Mouse (Mus musculus) bone marrow, adult 2 months (tissue): ENCODE measurements at regions not wholly inside any gene's neighbourhood (a gene's known extent, or its start where the extent isn't known, plus 50 kb on each side); places are given as distances from the start of the nearest gene placed in this dataset.

Experiments
- H3K27ac ChIP-seq: fragments of 200-500 bp; 2 replicates; pipeline ENCODE4 v1.5.1; 2012; ENCODE audit warnings: low read depth, mild to moderate bottlenecking, control low read depth, inconsistent platforms, low read length; ENCODE audit not compliant: control insufficient read depth, poor library complexity, insufficient read depth
- H3K4me1 ChIP-seq: fragments of 200-500 bp; 2 replicates; pipeline ENCODE4 v1.6.1; 2011; ENCODE audit warnings: low read length; ENCODE audit not compliant: control insufficient read depth, insufficient read depth
- H3K4me3 ChIP-seq: fragments of 200-500 bp; replicated peaks from 2 replicates; pipeline ENCODE3; 2011; ENCODE audit warnings: mild to moderate bottlenecking, low read depth, low read length, control low read depth; ENCODE audit not compliant: control insufficient read depth
- CTCF ChIP-seq: fragments of 200-500 bp; IDR thresholded peaks from 2 replicates; pipeline ENCODE4 v1.5.1; 2011; ENCODE audit warnings: low read length, control low read depth; ENCODE audit not compliant: control insufficient read depth, insufficient read depth
- POLR2A ChIP-seq: fragments of 200-500 bp; IDR thresholded peaks from 2 replicates; pipeline ENCODE4 v1.6.1; 2011; ENCODE audit warnings: low read depth, mild to moderate bottlenecking, control low read depth, low read length, borderline replicate concordance; ENCODE audit not compliant: control insufficient read depth
- WGBS: fragments of 180-500 bp; shearing (Covaris S2); methylation state at CpG from one replicate; pipeline ENCODE4 v1.1.7; 2018; 5-methylcytosine and 5-hydroxymethylcytosine counted together

- Histone ChIP-seq H3K4me1 (peaks cover 5% of the 10 kb centered on the region), H3K4me3 (no peak overlapping the region), H3K27ac (no peak overlapping the region)
- no peak for TF ChIP-seq POLR2A
- TF ChIP-seq CTCF, result no peak
- 61% methylated on average over 6 of the region's 6 CpGs for WGBS
Measured at GRCm38 (mm10) chr1:92726341-92726740, 77.7 kb upstream of the Otos start.

GRCm38 (mm10) chr1:92724135-92724534 lies 75.5 kb upstream of the Otos start:
- H3K4me1 ChIP-seq, result no peaks in the 10 kb centered on the region; the same call in 1 of the 2 replicates
- TF ChIP-seq CTCF (no peak), POLR2A (no peak)
- 71% methylated on average over 3 of the region's 3 CpGs for WGBS
- no peak overlapping the region for H3K4me3 ChIP-seq
- no peak overlapping the region for H3K27ac ChIP-seq

GRCm38 (mm10) chr1:92720567-92720966 lies 71.9 kb upstream of the Otos start:
- WGBS, result 75% methylated on average over 10 of the region's 10 CpGs
- TF ChIP-seq CTCF (no peak), POLR2A (no peak)
- H3K4me1 ChIP-seq, result no peaks in the 10 kb centered on the region
- no peak overlapping the region for H3K4me3 ChIP-seq
- H3K27ac ChIP-seq, result no peak overlapping the region

DNA sequence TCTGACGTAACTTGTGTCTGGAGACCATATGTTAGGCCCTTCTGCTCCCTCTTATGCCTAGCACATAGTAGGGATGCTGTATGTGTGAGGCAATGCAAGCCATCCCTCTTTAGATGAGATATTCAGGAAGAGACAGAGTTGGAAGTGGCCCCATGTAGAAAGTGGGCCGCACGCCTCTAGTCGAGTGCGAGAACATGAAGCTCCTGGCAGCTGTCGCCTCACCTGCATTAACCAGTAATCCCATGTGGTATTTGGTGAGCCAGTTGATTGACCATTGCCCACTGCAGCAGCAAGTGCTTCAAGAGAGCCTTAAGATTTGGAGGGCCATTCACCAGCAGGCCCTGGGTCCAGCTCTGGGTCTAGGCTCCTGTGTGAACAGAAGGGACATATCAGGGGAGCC lies 71.2 kb upstream of the Otos start:
- 89% methylated on average over 6 of the region's 6 CpGs for WGBS
- Histone ChIP-seq H3K27ac (no peak overlapping the region), H3K4me3 (no peak overlapping the region), H3K4me1 (no peaks in the 10 kb centered on the region)
- no peak for TF ChIP-seq POLR2A
- no peak for TF ChIP-seq CTCF

DNA sequence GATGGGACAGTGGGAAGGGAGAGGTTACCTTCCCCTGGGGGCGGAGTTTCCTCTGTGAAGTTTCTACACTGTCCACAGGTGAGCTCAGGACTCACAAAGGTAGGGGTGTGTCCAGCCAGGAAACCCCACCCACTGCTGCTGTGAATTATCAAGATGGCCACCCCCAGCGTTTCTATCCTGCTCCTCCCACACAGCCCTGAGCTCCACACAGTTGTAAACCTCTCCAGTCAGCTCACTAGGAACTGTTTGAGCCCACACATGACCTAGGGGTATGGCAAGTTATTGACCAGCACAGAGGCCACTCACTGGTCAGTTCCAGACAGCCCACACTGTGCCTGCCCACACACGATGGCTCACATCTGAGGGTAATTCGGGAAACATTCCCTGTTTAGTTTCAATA lies 69.5 kb upstream of the Otos start:
- H3K27ac ChIP-seq, result no peak overlapping the region
- TF ChIP-seq POLR2A (no peak), CTCF (no peak)
- 63% methylated on average over 4 of the region's 4 CpGs for WGBS
- no peaks in the 10 kb centered on the region for H3K4me1 ChIP-seq
- H3K4me3 ChIP-seq, result no peak overlapping the region

GRCm38 (mm10) chr1:92714725-92715324 lies 66.2 kb upstream of the Otos start:
- Histone ChIP-seq H3K4me1 (no peaks in the 10 kb centered on the region), H3K27ac (no peak overlapping the region), H3K4me3 (no peak overlapping the region)
- WGBS, result 50% methylated on average over 9 of the region's 9 CpGs
- TF ChIP-seq CTCF (no peak), POLR2A (no peak)

DNA sequence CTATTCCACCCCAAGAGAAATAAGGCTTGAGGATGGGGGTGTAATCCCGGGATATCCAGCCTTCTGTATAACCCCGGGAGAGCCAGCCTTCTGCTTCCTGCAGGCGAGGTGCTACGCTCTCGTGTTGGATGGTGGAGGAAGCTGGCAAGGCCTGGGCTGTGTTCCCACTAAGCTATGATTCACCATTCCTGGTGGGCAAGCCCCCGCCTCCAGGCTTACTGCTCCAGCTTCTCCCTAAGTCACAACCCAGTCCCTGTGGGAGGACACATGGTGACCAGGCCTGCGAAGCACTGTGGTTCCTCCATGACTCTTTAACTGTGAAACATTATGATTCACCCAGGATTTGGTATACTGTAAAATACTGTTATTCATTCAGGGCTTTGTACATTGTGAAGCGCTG lies 63.7 kb upstream of the Otos start:
- Histone ChIP-seq H3K4me3 (no peak overlapping the region), H3K4me1 (no peaks in the 10 kb centered on the region), H3K27ac (no peak overlapping the region)
- 87% methylated on average over 8 of the region's 8 CpGs for WGBS
- no peak for TF ChIP-seq CTCF

- no peaks in the 10 kb centered on the region for H3K4me1 ChIP-seq
- H3K4me3 ChIP-seq, result no peak overlapping the region
- TF ChIP-seq POLR2A (no peak), CTCF (no peak)
- H3K27ac ChIP-seq, result no peak overlapping the region
- 72% methylated on average over 2 of the region's 2 CpGs for WGBS
Measured at GRCm38 (mm10) chr1:92710321-92710839, 61.7 kb upstream of the Otos start.
